Mouse (Mus musculus) testis, adult 2 months (tissue): Measurements from ENCODE around the gene Ppm1h. TPM values are rescaled to one million over a fixed set of nuclear protein-coding genes. Genes with fewer than 3 reads are reported as not detected.

Experiments
- H3K27ac ChIP-seq: fragments of 200-500 bp; 2 replicates; pipeline ENCODE4 v1.5.1; 2012; ENCODE audit warnings: low read depth, low read length; ENCODE audit not compliant: control insufficient read depth, insufficient read depth
- H3K27me3 ChIP-seq: fragments of 200-500 bp; 2 replicates; pipeline ENCODE4 v1.6.1; 2012; ENCODE audit warnings: mild to moderate bottlenecking, low read length, moderate library complexity; ENCODE audit not compliant: control insufficient read depth, insufficient read depth
- H3K36me3 ChIP-seq: fragments of 200-500 bp; 2 replicates; pipeline ENCODE4 v1.6.1; 2012; ENCODE audit warnings: mild to moderate bottlenecking, low read length; ENCODE audit not compliant: control insufficient read depth, insufficient read depth
- H3K4me1 ChIP-seq: fragments of 200-500 bp; 2 replicates; pipeline ENCODE4 v1.6.1; 2012; ENCODE audit warnings: low read length; ENCODE audit not compliant: control insufficient read depth, insufficient read depth
- H3K4me3 ChIP-seq: fragments of 200-500 bp; 2 replicates; pipeline ENCODE4 v1.5.1; 2012; ENCODE audit warnings: low read depth, mild to moderate bottlenecking, low read length, moderate library complexity, mixed read lengths; ENCODE audit not compliant: control insufficient read depth
- CTCF ChIP-seq: fragments of 200-500 bp; IDR thresholded peaks from 2 replicates; pipeline ENCODE4 v1.5.1; 2012; ENCODE audit warnings: low read depth, mild to moderate bottlenecking, inconsistent platforms, low read length, moderate library complexity; ENCODE audit not compliant: control insufficient read depth, insufficient read depth, insufficient replicate concordance
- POLR2A ChIP-seq: fragments of 200-500 bp; IDR thresholded peaks from 2 replicates; pipeline ENCODE4 v1.6.1; 2012; ENCODE audit warnings: low read depth, mild to moderate bottlenecking, inconsistent platforms, low read length, moderate library complexity; ENCODE audit not compliant: control insufficient read depth
- polyA plus RNA-seq: library from polyadenylated mRNA; depleted of rRNA; stranded (reverse); fragments of >200 nt; gene quantifications from 2 replicates; pipeline ENCODE4 v1.2.3, GENCODE M21; 2012

The Ppm1h gene
- polyA plus RNA-seq, 1 experiment: 13.5 TPM

- H3K4me1 ChIP-seq: no peaks in the 10 kb centered on the region
- TF ChIP-seq POLR2A: no peak
- no peak for TF ChIP-seq CTCF
- H3K36me3 ChIP-seq: no peaks in the 10 kb centered on the region
- no peaks in the 10 kb centered on the region for H3K27me3 ChIP-seq
- H3K4me3 ChIP-seq: no peak overlapping the region
- no peak overlapping the region for H3K27ac ChIP-seq
Measured at GRCm38 (mm10) chr10:122770987-122771386, 92.4 kb downstream of the Ppm1h start.

- TF ChIP-seq CTCF (no peak), POLR2A (no peak)
- Histone ChIP-seq H3K4me1 (no peaks in the 10 kb centered on the region), H3K4me3 (no peak overlapping the region), H3K36me3 (no peaks in the 10 kb centered on the region), H3K27ac (no peak overlapping the region), H3K27me3 (no peaks in the 10 kb centered on the region)
Measured at GRCm38 (mm10) chr10:122774169-122774568, 95.6 kb downstream of the Ppm1h start.

GRCm38 (mm10) chr10:122777436-122777835 lies 98.9 kb downstream of the Ppm1h start:
- H3K36me3 ChIP-seq: no peaks in the 10 kb centered on the region
- TF ChIP-seq CTCF (no peak), POLR2A (no peak)
- H3K27ac ChIP-seq: no peak overlapping the region
- no peak overlapping the region for H3K4me3 ChIP-seq
- no peaks in the 10 kb centered on the region for H3K27me3 ChIP-seq
- no peaks in the 10 kb centered on the region for H3K4me1 ChIP-seq

GRCm38 (mm10) chr10:122777939-122778655 lies 99.5 kb downstream of the Ppm1h start:
- no peaks in the 10 kb centered on the region for H3K27me3 ChIP-seq
- H3K36me3 ChIP-seq: no peaks in the 10 kb centered on the region
- no peaks in the 10 kb centered on the region for H3K4me1 ChIP-seq
- no peak overlapping the region for H3K27ac ChIP-seq
- TF ChIP-seq POLR2A (no peak), CTCF (no peak)
- no peak overlapping the region for H3K4me3 ChIP-seq

GRCm38 (mm10) chr10:122779351-122779750 lies 100.8 kb downstream of the Ppm1h start:
- no peak overlapping the region for H3K4me3 ChIP-seq
- H3K4me1 ChIP-seq: no peaks in the 10 kb centered on the region
- TF ChIP-seq POLR2A (no peak), CTCF (no peak)
- no peaks in the 10 kb centered on the region for H3K36me3 ChIP-seq
- H3K27ac ChIP-seq: no peak overlapping the region
- no peaks in the 10 kb centered on the region for H3K27me3 ChIP-seq

GRCm38 (mm10) chr10:122782755-122783154 lies 104.2 kb downstream of the Ppm1h start:
- Histone ChIP-seq H3K36me3 (no peaks in the 10 kb centered on the region), H3K4me1 (no peaks in the 10 kb centered on the region), H3K27ac (no peak overlapping the region), H3K4me3 (no peak overlapping the region), H3K27me3 (no peaks in the 10 kb centered on the region)
- TF ChIP-seq CTCF (no peak), POLR2A (no peak)

GRCm38 (mm10) chr10:122789648-122790170 lies 111.1 kb downstream of the Ppm1h start:
- no peak overlapping the region for H3K4me3 ChIP-seq
- no peak overlapping the region for H3K27ac ChIP-seq
- H3K36me3 ChIP-seq: no peaks in the 10 kb centered on the region
- H3K4me1 ChIP-seq: peaks cover 4% of the 10 kb centered on the region
- TF ChIP-seq POLR2A: no peak
- no peak for TF ChIP-seq CTCF
- H3K27me3 ChIP-seq: no peaks in the 10 kb centered on the region
